Mouse (Mus musculus) layer of hippocampus, adult 2 months (tissue): ENCODE data around the gene Eif1ad. TPM values are rescaled to one million over a fixed set of nuclear protein-coding genes. Genes with fewer than 3 reads are reported as not detected.

Experiments
- DNase-seq, 2 experiments: peaks; one replicate each; pipeline ENCODE4 v3.0.0; 2022; ENCODE audit warnings: low spot score in 2 of 2
- H3K27ac ChIP-seq: fragments of 200-600 bp; 2 replicates; pipeline ENCODE4 v1.8.1; 2022
- H3K4me3 ChIP-seq: fragments of 200-600 bp; 2 replicates; pipeline ENCODE4 v1.8.1; 2022; ENCODE audit warnings: mild to moderate bottlenecking
- CTCF ChIP-seq: fragments of 200-600 bp; conservative IDR thresholded peaks from 2 replicates; pipeline ENCODE4 v1.8.1; 2022; ENCODE audit warnings: antibody characterized with exemption, mild to moderate bottlenecking, moderate library complexity
- total RNA-seq, 2 experiments: library from RNA; stranded (reverse); gene quantifications; 2 replicates each; pipeline ENCODE4 v1.2.3; 2021

The Eif1ad gene
- total RNA-seq, 2 experiments from 2014 or later: 21.4 to 22.5 TPM

- DNase-seq: no peak
- no peak for TF ChIP-seq CTCF
- Histone ChIP-seq H3K4me3 (no peak overlapping the region), H3K27ac (no peak overlapping the region)
Measured at GRCm38 (mm10) chr19:5356080-5356479, 10.5 kb upstream of the Eif1ad start.

GRCm38 (mm10) chr19:5362186-5362585 lies 4.4 kb upstream of the Eif1ad start:
- no peak overlapping the region for H3K4me3 ChIP-seq
- TF ChIP-seq CTCF: no peak
- DNase-seq: no peak
- no peak overlapping the region for H3K27ac ChIP-seq

GRCm38 (mm10) chr19:5364124-5364523 lies 2.4 kb upstream of the Eif1ad start:
- no peak overlapping the region for H3K4me3 ChIP-seq
- no peak for DNase-seq
- no peak for TF ChIP-seq CTCF

GRCm38 (mm10) chr19:5365751-5366150 lies 790 bp upstream of the Eif1ad start:
- Histone ChIP-seq H3K27ac (peak overlapping the region; percentile 98), H3K4me3 (peak overlapping the region; percentile 88)
- TF ChIP-seq CTCF: no peak
- DNase-seq: no peak

More at GRCm38 (mm10) chr19:5364124-5364523, 2.4 kb upstream of the Eif1ad start:
- H3K27ac ChIP-seq: no peak overlapping the region

GRCm38 (mm10) chr19:5367053-5367359 lies 465 bp downstream of the Eif1ad start, which contains the start of gene Banf1:
TSS of gene Banf1 (minus strand) at chr19:5367168.
- TF ChIP-seq CTCF: no peak
- Histone ChIP-seq H3K27ac (peak within 1 kb of the TSS; percentile 98), H3K4me3 (peak within 1 kb of the TSS; percentile 88)
- DNase-seq: no peak

- peak overlapping the region; percentile 88 for H3K4me3 ChIP-seq
- no peak for DNase-seq
- peak; percentile 53 for TF ChIP-seq CTCF
- peak overlapping the region; percentile 98 for H3K27ac ChIP-seq
Measured at GRCm38 (mm10) chr19:5367455-5367854, 914 bp downstream of the Eif1ad start.

- Histone ChIP-seq H3K27ac (no peak overlapping the region), H3K4me3 (no peak overlapping the region)
- no peak for DNase-seq
- TF ChIP-seq CTCF: peak; percentile 31
Measured at GRCm38 (mm10) chr19:5370932-5371331, 4.4 kb downstream of the Eif1ad start.

GRCm38 (mm10) chr19:5372724-5373123 lies 6.2 kb downstream of the Eif1ad start:
- DNase-seq: no peak
- no peak for TF ChIP-seq CTCF
- H3K4me3 ChIP-seq: no peak overlapping the region
- H3K27ac ChIP-seq: no peak overlapping the region

- Histone ChIP-seq H3K27ac (no peak overlapping the region), H3K4me3 (no peak overlapping the region)
- no peak for TF ChIP-seq CTCF
- no peak for DNase-seq
Measured at GRCm38 (mm10) chr19:5374177-5374576, 7.6 kb downstream of the Eif1ad start.

- DNase-seq: no peak
- no peak for TF ChIP-seq CTCF
- Histone ChIP-seq H3K4me3 (no peak overlapping the region), H3K27ac (no peak overlapping the region)
Measured at GRCm38 (mm10) chr19:5374748-5375147, 8.2 kb downstream of the Eif1ad start.

- no peak for TF ChIP-seq CTCF
- peak; percentile 80 to 82 for DNase-seq
- Histone ChIP-seq H3K27ac (peak overlapping the region; percentile 82), H3K4me3 (no peak overlapping the region)
Measured at GRCm38 (mm10) chr19:5377446-5377845, 10.9 kb downstream of the Eif1ad start.

GRCm38 (mm10) chr19:5383326-5383725 lies 16.8 kb downstream of the Eif1ad start:
- no peak overlapping the region for H3K27ac ChIP-seq
- H3K4me3 ChIP-seq: no peak overlapping the region
- DNase-seq: no peak
- TF ChIP-seq CTCF: no peak

- no peak overlapping the region for H3K4me3 ChIP-seq
- DNase-seq: no peak
- TF ChIP-seq CTCF: no peak
- no peak overlapping the region for H3K27ac ChIP-seq
Measured at GRCm38 (mm10) chr19:5384715-5385114, 18.2 kb downstream of the Eif1ad start.

GRCm38 (mm10) chr19:5388011-5388441 lies 21.5 kb downstream of the Eif1ad start:
- no peak for TF ChIP-seq CTCF
- DNase-seq: no peak
- H3K27ac ChIP-seq: peak overlapping the region; percentile 99
- H3K4me3 ChIP-seq: peak overlapping the region; percentile 87

- TF ChIP-seq CTCF: no peak
- peak; percentile 95 to 96 for DNase-seq
- peak within 1 kb of the TSS; percentile 99 for H3K27ac ChIP-seq
- peak within 1 kb of the TSS; percentile 87 for H3K4me3 ChIP-seq
Measured at GRCm38 (mm10) chr19:5388588-5389242, 22.2 kb downstream of the Eif1ad start, which contains the start of gene Sart1. TSS of gene Sart1 (minus strand) at chr19:5388703.
